Mouse (Mus musculus): ENCODE data around the gene Usp39.

Usp39 gene

GRCm38 (mm10) chr6:72302349-72302925, 42.5 kb downstream of the Usp39 start:
- no peak for DNase-seq (ENCODE audit: low spot score)

GRCm38 (mm10) chr6:72297825-72298224, 47.2 kb downstream of the Usp39 start:
- DNase-seq (ENCODE audit: low spot score), result no peak

- no peak for DNase-seq (ENCODE audit: low spot score)
Observed at GRCm38 (mm10) chr6:72292972-72293651, 51.9 kb downstream of the Usp39 start.

GRCm38 (mm10) chr6:72289484-72289883, 55.5 kb downstream of the Usp39 start:
- DNase-seq (ENCODE audit: low spot score), result no peak

GRCm38 (mm10) chr6:72283914-72284313, 61.1 kb downstream of the Usp39 start:
- DNase-seq (ENCODE audit: low spot score), result peak; percentile 67

GRCm38 (mm10) chr6:72280410-72280998, 64.5 kb downstream of the Usp39 start:
- no peak for DNase-seq (ENCODE audit: low spot score)

- DNase-seq (ENCODE audit: low spot score), result no peak
Observed at GRCm38 (mm10) chr6:72279505-72279904, 65.5 kb downstream of the Usp39 start.

GRCm38 (mm10) chr6:72278835-72279234, 66.1 kb downstream of the Usp39 start:
- no peak for DNase-seq (ENCODE audit: low spot score)

GRCm38 (mm10) chr6:72277508-72278166, 67.3 kb downstream of the Usp39 start:
- no peak for DNase-seq (ENCODE audit: low spot score)

GRCm38 (mm10) chr6:72276972-72277441, 68.0 kb downstream of the Usp39 start:
- no peak for DNase-seq (ENCODE audit: low spot score)

GRCm38 (mm10) chr6:72276141-72276540, 68.8 kb downstream of the Usp39 start:
- no peak for DNase-seq (ENCODE audit: low spot score)

- no peak for DNase-seq (ENCODE audit: low spot score)
Observed at GRCm38 (mm10) chr6:72275527-72275926, 69.5 kb downstream of the Usp39 start.

GRCm38 (mm10) chr6:72273153-72273552, 71.8 kb downstream of the Usp39 start:
- no peak for DNase-seq (ENCODE audit: low spot score)

GRCm38 (mm10) chr6:72272161-72272696, 72.8 kb downstream of the Usp39 start:
- no peak for DNase-seq (ENCODE audit: low spot score)

GRCm38 (mm10) chr6:72270952-72271519, 73.9 kb downstream of the Usp39 start:
- DNase-seq (ENCODE audit: low spot score), result no peak

GRCm38 (mm10) chr6:72270258-72270657, 74.7 kb downstream of the Usp39 start:
- DNase-seq (ENCODE audit: low spot score), result no peak
